Mouse (Mus musculus): ENCODE measurements around the gene Hmcn1.

Gene Hmcn1

GRCm38 (mm10) chr1:150992711-150993161 is 499 bp downstream of the Hmcn1 start:
- no peak for DNase-seq (ENCODE audit: low spot score)

- DNase-seq (ENCODE audit: low spot score), result no peak
Measured at GRCm38 (mm10) chr1:150991745-150992554, 1.3 kb downstream of the Hmcn1 start.

GRCm38 (mm10) chr1:150984888-150985287 is 8.3 kb downstream of the Hmcn1 start:
- no peak for DNase-seq (ENCODE audit: low spot score)

DNA sequence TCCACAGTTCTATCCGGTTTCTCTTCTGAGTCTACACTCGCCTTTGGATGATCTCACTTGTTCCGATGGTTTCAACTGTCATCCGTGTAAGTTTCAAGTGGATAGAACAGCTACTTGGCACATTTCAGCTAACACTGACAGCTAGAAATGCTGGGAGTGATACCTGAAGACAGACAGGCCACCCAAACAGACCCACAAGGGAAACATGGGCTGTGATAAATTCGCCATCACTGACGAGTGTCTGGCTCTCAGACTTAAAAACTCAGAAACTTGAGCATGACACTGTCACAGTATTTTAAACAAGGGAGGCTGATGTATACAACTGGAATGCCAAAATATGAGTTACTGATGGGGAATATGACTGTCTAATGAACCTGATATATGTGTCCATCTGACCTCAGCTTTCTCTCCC is 9.1 kb downstream of the Hmcn1 start:
- no peak for DNase-seq (ENCODE audit: low spot score)

- DNase-seq (ENCODE audit: low spot score), result no peak
Measured at GRCm38 (mm10) chr1:150978651-150979050, 14.6 kb downstream of the Hmcn1 start.

GRCm38 (mm10) chr1:150976263-150976662 is 17.0 kb downstream of the Hmcn1 start:
- no peak for DNase-seq (ENCODE audit: low spot score)

GRCm38 (mm10) chr1:150959486-150960074 is 33.7 kb downstream of the Hmcn1 start:
- no peak for DNase-seq (ENCODE audit: low spot score)

GRCm38 (mm10) chr1:150951004-150951403 is 42.2 kb downstream of the Hmcn1 start:
- no peak for DNase-seq (ENCODE audit: low spot score)

DNA sequence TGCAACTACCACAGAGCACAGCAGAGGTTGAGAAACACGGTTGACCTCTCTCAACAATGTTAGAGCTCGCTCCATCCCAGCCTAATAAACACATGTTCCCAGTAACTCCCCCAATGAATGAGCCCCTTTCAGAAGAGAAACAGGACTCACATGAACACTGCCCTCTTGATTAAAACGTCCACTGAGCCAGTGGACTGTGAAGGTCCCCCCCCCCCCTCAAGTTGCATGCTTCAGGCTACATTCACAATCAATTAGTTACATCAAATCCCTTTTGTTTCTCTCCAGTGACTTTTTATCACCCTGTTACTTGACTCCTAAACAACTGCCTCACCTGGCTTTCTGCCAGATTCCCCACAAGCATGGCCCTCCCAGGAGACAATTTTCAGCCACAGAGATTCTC is 43.2 kb downstream of the Hmcn1 start:
- no peak for DNase-seq (ENCODE audit: low spot score)

GRCm38 (mm10) chr1:150948911-150949310 is 44.3 kb downstream of the Hmcn1 start:
- no peak for DNase-seq (ENCODE audit: low spot score)

GRCm38 (mm10) chr1:150943601-150944000 is 49.6 kb downstream of the Hmcn1 start:
- DNase-seq (ENCODE audit: low spot score), result no peak

- no peak for DNase-seq (ENCODE audit: low spot score)
Measured at GRCm38 (mm10) chr1:150942143-150942542, 51.1 kb downstream of the Hmcn1 start.

- no peak for DNase-seq (ENCODE audit: low spot score)
Measured at GRCm38 (mm10) chr1:150936821-150937220, 56.4 kb downstream of the Hmcn1 start.

DNA sequence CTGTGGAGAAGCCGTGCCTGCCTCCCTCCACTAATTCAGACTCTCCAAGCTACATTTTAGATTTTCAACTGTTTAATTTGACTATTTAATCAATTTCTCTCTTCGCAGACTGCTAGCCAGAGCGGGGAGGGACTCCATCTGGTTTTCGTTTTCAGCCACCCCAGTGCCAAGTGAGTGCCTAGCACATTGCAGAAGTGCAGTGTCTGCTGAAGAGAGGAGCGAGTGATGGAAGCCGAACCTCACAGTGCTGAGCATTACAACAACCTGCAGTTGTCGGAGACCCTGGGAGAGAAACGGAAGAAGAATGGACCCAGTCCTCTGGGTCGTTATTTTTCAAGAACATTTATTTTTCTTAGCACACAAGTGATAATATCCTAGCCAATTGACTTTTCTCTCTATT is 59.6 kb downstream of the Hmcn1 start:
- DNase-seq (ENCODE audit: low spot score), result no peak

DNA sequence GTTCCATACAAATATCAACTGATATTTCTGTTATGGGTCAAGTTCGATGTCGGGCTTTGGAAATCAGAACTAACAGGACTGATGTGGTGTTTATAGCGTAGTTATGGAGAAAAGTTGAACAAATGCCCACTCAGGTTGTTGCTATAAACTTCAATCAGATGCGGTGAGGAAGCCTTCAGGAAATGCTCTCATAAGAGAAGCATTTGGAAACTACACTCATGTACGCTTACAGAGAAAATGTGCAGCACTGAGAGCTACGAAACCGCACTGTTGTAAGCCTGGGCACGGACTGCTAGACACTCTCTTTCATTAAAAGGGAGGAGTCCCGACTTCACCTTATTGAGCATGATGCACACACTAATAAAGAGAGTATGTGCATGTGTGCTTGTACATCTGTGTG is 72.4 kb downstream of the Hmcn1 start:
- DNase-seq (ENCODE audit: low spot score), result no peak

GRCm38 (mm10) chr1:150920276-150920675 is 73.0 kb downstream of the Hmcn1 start:
- DNase-seq (ENCODE audit: low spot score), result peak; percentile 19

DNA sequence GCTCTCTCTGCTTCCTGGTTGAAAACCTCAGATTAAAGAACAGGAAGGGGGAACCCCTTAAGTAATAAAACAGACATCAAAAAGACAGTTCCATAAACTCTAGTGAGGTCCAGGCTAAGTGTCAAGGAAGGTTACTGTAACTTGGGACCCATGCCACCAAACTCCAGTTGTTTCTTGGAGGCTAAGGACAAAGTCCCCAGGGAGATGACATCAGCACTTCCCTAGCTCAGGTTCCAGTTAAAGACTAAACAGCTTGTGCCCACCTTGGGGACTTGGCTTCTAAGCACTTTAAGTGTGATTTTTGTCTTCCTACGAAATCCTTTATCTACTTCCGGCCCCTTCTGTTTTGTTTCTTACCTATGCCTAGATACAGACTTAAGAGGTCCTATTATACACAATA is 78.3 kb downstream of the Hmcn1 start:
- no peak for DNase-seq (ENCODE audit: low spot score)

DNA sequence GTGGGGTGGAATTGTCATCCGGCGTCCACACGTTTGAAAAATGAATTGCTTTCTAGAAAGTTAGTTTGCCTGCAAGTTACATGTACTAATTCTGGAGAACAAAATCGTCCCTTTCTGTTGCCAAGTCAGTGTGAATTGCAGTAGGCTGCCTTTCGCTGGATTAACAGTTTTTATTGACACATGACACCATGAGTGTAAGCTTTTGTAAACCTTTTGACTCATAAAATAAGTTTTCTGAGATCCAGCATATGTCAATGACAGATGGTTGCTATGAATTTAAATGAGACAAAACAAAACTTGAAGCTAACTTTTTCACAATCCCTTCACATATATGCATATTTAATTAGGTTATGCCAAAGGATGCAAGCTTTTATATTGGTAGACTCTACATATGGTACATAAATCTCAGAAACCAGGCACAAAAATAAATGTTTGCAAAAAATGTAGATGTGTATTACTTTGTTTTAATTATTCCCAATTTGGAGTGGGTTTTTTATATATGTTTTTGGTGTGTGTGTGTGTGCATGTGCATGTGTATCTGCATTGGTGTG is 79.6 kb downstream of the Hmcn1 start:
- DNase-seq (ENCODE audit: low spot score), result no peak

DNA sequence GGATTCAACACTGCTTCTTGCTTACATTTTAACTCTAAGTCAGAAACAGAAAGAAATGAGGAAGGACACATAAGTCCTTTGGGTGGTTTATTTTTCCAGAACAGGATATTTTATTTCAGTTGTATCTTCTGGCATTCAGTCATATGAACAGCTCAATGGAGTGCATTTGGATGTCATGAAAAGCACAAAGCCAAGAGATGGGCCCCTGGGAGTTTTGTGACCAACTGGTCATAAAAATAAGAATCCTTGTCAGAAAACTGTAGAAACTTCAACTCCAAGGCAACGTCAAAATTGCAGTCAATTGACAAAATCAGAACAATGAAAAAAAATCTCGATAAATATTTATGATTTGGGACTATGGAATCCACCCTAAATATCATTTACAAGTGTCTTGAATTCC is 83.6 kb downstream of the Hmcn1 start:
- no peak for DNase-seq (ENCODE audit: low spot score)

DNA sequence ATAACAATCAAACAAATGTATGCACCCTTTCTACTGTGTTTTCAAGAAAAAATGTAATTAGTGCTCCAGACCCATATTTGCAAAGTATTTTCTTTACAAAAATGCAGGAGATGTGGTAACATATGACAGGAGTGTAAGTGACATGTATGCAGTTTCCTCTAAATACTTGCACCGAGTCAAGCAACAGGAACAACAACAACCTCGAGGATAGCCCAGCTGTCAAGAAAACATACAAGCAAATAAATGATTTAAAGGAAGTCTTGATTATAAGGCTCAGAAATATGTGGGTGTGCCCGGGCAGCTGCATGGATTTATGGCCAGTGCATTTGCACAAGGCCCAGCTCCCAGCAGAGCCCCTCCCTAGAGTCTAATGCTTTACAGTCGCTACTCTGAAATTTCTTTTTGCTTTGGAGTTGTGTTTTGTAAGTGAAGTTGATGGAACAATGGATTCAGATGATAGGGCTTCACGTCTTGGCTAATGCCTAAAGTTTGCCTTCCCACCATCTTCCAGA is 99.5 kb downstream of the Hmcn1 start:
- DNase-seq (ENCODE audit: low spot score), result no peak

DNA sequence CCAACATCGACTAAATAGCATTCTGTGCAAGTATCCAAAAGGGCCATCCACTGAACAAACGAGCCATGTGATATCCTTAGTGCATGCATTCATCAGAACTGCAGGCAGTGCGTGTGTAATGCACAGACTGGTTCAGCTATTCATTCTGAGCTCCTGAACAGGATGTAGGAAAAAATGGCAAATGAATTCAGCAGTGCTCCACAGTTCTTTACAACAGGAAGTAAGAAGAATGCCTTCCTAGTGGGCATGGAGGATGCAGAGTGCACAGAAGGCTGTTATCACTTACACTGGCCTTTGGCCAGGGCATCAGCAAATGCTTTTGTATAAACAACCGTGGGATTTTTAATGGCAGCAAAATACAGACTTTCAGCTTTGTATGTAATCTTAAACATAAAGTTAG is 103.2 kb downstream of the Hmcn1 start:
- DNase-seq (ENCODE audit: low spot score), result no peak

- no peak for DNase-seq (ENCODE audit: low spot score)
Measured at GRCm38 (mm10) chr1:150886267-150886666, 107.0 kb downstream of the Hmcn1 start.

DNA sequence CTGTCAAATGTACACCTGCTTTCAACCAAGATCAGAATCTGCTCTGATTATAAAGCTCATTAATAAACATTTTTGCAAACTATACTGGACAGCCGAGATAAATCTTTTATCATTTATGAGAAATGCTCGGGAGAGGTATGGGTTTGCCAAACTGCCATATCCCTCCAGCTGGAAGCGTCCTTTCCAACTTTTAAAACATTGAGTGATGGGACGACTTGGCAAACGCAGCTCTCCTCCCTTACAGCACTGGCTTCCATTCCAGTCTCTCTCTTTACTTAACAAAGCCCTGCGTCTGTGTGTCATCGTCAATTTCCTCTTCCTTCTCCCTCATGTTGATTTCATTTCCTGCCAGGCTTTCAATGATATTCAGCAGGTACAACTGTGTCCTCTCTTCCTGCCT is 114.8 kb downstream of the Hmcn1 start:
- no peak for DNase-seq (ENCODE audit: low spot score)

Data from T-cell, adult 2 months (primary cell).